Mouse (Mus musculus): ENCODE measurements around the gene Ccdc60. TPM values are rescaled to one million over a fixed set of nuclear protein-coding genes. Genes with fewer than 3 reads are reported as not detected.

Ccdc60 gene
- polyA plus RNA-seq, 1 experiment from 2014 or later: 2.2 TPM

DNA sequence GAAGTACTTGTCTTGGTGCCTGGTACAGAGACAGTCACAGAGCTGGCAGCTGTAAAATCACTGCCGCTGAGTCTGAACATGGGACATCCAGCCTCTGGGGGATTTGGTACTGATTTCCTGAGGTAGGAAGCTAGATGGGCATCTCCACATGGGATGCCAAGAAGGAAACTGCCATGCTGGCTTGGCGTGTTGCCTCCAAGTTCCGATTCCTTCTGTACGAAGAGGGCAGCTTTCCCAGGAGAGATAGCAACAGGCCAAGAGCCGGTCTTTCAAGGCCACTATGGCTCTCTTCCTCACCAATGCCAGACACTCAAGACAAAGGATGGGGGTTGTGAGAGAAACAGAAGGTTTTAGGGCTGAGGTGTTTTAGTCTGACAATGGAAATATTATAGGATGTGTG, 26.8 kb downstream of the Ccdc60 start:
- Histone ChIP-seq H3K4me2 (replicated peaks; ENCODE audit: low read depth, low read length) (no peak overlapping the region), H3K36me3 (ENCODE audit: control insufficient read depth, insufficient read depth, low read length) (no peaks in the 10 kb centered on the region), H3K4me1 (replicated peaks; ENCODE audit: control insufficient read depth, insufficient read depth, low read length) (no peaks in the 10 kb centered on the region), H3K9ac (ENCODE audit: low read depth, low read length) (no peak overlapping the region), H3K9me3 (ENCODE audit: control insufficient read depth, low read length) (no peaks in the 10 kb centered on the region), H3K27ac (ENCODE audit: low read depth, low read length) (no peak overlapping the region), H3K4me3 (ENCODE audit: low read depth, low read length) (no peak overlapping the region), H3K27me3 (ENCODE audit: control insufficient read depth, insufficient read depth, low read length) (no peaks in the 10 kb centered on the region)
- DNase-seq (ENCODE audit: low spot score) (no peak), ATAC-seq (ENCODE audit: low FRiP score) (no peak)
- WGBS: 87% methylated on average over 5 of the region's 5 CpGs

DNA sequence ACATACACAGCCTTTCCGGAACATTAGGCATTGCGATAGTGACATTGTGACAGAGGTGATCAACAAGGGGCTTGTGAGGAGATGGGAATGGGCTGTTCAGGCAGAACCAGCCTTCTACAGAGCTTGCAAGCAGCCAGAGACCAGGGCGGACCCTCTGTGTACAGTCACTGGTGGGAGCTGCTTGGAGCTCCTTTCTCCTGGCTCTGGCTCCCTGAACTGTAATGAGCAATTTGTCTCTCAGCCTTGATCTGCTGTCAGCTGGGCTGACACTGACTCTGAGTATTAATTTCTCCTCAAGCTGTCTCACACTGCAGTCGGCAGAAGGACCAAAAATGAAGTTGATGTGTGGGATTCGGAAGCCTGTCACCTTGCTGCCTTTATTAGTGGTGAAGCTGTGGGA, 28.4 kb downstream of the Ccdc60 start:
- no peaks in the 10 kb centered on the region for H3K27me3 ChIP-seq (ENCODE audit: control insufficient read depth, insufficient read depth, low read length)
- H3K9ac ChIP-seq (ENCODE audit: low read depth, low read length): no peak overlapping the region
- WGBS: 90% methylated on average over 5 of the region's 5 CpGs
- H3K9me3 ChIP-seq (ENCODE audit: control insufficient read depth, low read length): no peaks in the 10 kb centered on the region
- H3K4me3 ChIP-seq (ENCODE audit: low read depth, low read length): no peak overlapping the region
- no peak overlapping the region for H3K4me2 ChIP-seq (replicated peaks; ENCODE audit: low read depth, low read length)
- ATAC-seq (ENCODE audit: low FRiP score) (no peak), DNase-seq (ENCODE audit: low spot score) (no peak)
- H3K36me3 ChIP-seq (ENCODE audit: control insufficient read depth, insufficient read depth, low read length): no peaks in the 10 kb centered on the region
- no peak overlapping the region for H3K27ac ChIP-seq (ENCODE audit: low read depth, low read length)
- H3K4me1 ChIP-seq (replicated peaks; ENCODE audit: control insufficient read depth, insufficient read depth, low read length): no peaks in the 10 kb centered on the region

DNA sequence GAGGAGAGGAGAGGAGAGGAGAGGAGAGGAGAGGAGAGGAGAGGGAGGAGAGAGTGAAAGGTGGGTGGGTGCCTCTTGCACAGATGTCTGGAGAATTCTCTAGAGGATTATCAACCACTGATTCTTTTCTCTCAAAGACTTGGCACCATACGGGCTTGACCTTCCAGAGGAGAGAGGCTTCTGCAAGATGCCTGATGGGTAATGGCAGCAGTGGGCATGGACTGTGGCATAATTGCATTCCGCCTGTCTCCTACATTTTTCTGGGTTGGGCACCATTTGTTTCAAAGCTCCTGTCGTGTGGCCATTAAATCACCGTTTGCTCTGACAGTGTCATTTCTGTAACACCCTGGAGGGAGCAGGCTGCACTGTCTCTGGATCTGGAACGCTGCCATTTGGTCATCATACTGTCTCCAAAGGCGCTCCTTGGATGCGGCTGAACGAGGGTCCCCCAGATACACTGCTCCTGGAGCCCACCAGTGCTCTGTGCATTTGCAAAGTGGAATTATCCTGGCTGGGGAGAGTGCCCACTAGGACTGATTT, 30.4 kb downstream of the Ccdc60 start:
- Histone ChIP-seq H3K4me2 (replicated peaks; ENCODE audit: low read depth, low read length) (no peak overlapping the region), H3K27me3 (ENCODE audit: control insufficient read depth, insufficient read depth, low read length) (no peaks in the 10 kb centered on the region), H3K4me3 (ENCODE audit: low read depth, low read length) (no peak overlapping the region), H3K4me1 (replicated peaks; ENCODE audit: control insufficient read depth, insufficient read depth, low read length) (no peaks in the 10 kb centered on the region), H3K9ac (ENCODE audit: low read depth, low read length) (no peak overlapping the region), H3K36me3 (ENCODE audit: control insufficient read depth, insufficient read depth, low read length) (no peaks in the 10 kb centered on the region), H3K9me3 (ENCODE audit: control insufficient read depth, low read length) (no peaks in the 10 kb centered on the region), H3K27ac (ENCODE audit: low read depth, low read length) (no peak overlapping the region)
- ATAC-seq (ENCODE audit: low FRiP score) (no peak), DNase-seq (ENCODE audit: low spot score) (no peak)
- WGBS: 70% methylated on average over 8 of the region's 8 CpGs

DNA sequence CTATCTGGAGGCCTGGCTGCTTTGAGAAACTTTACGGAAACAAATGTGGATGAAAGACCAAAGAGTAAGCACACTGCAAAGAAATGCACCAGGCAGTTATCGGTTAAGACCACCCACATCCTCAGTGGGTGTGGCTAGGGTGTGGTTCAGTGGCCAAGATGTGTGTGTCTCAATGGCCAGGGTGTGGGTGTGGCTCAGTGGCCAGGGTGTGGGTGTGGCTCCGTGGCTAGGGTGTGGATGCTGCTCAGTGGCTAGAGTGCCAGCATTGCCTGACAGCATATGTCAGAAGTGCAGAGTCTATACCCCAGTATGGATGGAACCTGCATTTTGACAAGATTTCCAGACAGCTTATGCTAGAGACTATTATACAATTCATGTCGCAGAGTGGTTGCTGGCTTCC, 34.9 kb downstream of the Ccdc60 start:
- ATAC-seq (ENCODE audit: low FRiP score) (no peak), DNase-seq (ENCODE audit: low spot score) (no peak)
- Histone ChIP-seq H3K9ac (ENCODE audit: low read depth, low read length) (no peak overlapping the region), H3K4me1 (replicated peaks; ENCODE audit: control insufficient read depth, insufficient read depth, low read length) (no peaks in the 10 kb centered on the region), H3K27me3 (ENCODE audit: control insufficient read depth, insufficient read depth, low read length) (no peaks in the 10 kb centered on the region), H3K27ac (ENCODE audit: low read depth, low read length) (no peak overlapping the region), H3K9me3 (ENCODE audit: control insufficient read depth, low read length) (no peaks in the 10 kb centered on the region), H3K36me3 (ENCODE audit: control insufficient read depth, insufficient read depth, low read length) (no peaks in the 10 kb centered on the region), H3K4me3 (ENCODE audit: low read depth, low read length) (no peak overlapping the region), H3K4me2 (replicated peaks; ENCODE audit: low read depth, low read length) (no peak overlapping the region)
- 84% methylated on average over 4 of the region's 4 CpGs for whole genome bisulfite sequencing

GRCm38 (mm10) chr5:116252186-116252585, 36.6 kb downstream of the Ccdc60 start:
- Histone ChIP-seq H3K4me1 (replicated peaks; ENCODE audit: control insufficient read depth, insufficient read depth, low read length) (no peaks in the 10 kb centered on the region), H3K27me3 (ENCODE audit: control insufficient read depth, insufficient read depth, low read length) (no peaks in the 10 kb centered on the region), H3K27ac (ENCODE audit: low read depth, low read length) (no peak overlapping the region), H3K4me2 (replicated peaks; ENCODE audit: low read depth, low read length) (no peak overlapping the region), H3K9me3 (ENCODE audit: control insufficient read depth, low read length) (no peaks in the 10 kb centered on the region), H3K4me3 (ENCODE audit: low read depth, low read length) (no peak overlapping the region), H3K9ac (ENCODE audit: low read depth, low read length) (no peak overlapping the region), H3K36me3 (ENCODE audit: control insufficient read depth, insufficient read depth, low read length) (no peaks in the 10 kb centered on the region)
- 87% methylated on average over 6 of the region's 6 CpGs for WGBS
- DNase-seq (ENCODE audit: low spot score): no peak
- ATAC-seq (ENCODE audit: low FRiP score): no peak

GRCm38 (mm10) chr5:116246642-116247041, 42.1 kb downstream of the Ccdc60 start:
- Histone ChIP-seq H3K27ac (ENCODE audit: low read depth, low read length) (no peak overlapping the region), H3K4me1 (replicated peaks; ENCODE audit: control insufficient read depth, insufficient read depth, low read length) (no peaks in the 10 kb centered on the region), H3K9ac (ENCODE audit: low read depth, low read length) (no peak overlapping the region), H3K9me3 (ENCODE audit: control insufficient read depth, low read length) (no peaks in the 10 kb centered on the region), H3K4me3 (ENCODE audit: low read depth, low read length) (no peak overlapping the region), H3K36me3 (ENCODE audit: control insufficient read depth, insufficient read depth, low read length) (no peaks in the 10 kb centered on the region), H3K4me2 (replicated peaks; ENCODE audit: low read depth, low read length) (no peak overlapping the region), H3K27me3 (ENCODE audit: control insufficient read depth, insufficient read depth, low read length) (no peaks in the 10 kb centered on the region)
- no peak for DNase-seq (ENCODE audit: low spot score)
- no peak for ATAC-seq (ENCODE audit: low FRiP score)
- WGBS: 84% methylated on average over 7 of the region's 7 CpGs

- no peak for DNase-seq (ENCODE audit: low spot score)
- H3K9me3 ChIP-seq (ENCODE audit: control insufficient read depth, low read length): no peaks in the 10 kb centered on the region
- H3K27ac ChIP-seq (ENCODE audit: low read depth, low read length): no peak overlapping the region
- H3K4me1 ChIP-seq (replicated peaks; ENCODE audit: control insufficient read depth, insufficient read depth, low read length): no peaks in the 10 kb centered on the region
- no peaks in the 10 kb centered on the region for H3K27me3 ChIP-seq (ENCODE audit: control insufficient read depth, insufficient read depth, low read length)
- H3K4me2 ChIP-seq (replicated peaks; ENCODE audit: low read depth, low read length): no peak overlapping the region
- WGBS: 81% methylated on average over 3 of the region's 3 CpGs
- H3K9ac ChIP-seq (ENCODE audit: low read depth, low read length): no peak overlapping the region
- H3K4me3 ChIP-seq (ENCODE audit: low read depth, low read length): no peak overlapping the region
- no peaks in the 10 kb centered on the region for H3K36me3 ChIP-seq (ENCODE audit: control insufficient read depth, insufficient read depth, low read length)
- no peak for ATAC-seq (ENCODE audit: low FRiP score)
These were observed 44.3 kb downstream of the Ccdc60 start for GRCm38 (mm10) chr5:116244476-116244875.

DNA sequence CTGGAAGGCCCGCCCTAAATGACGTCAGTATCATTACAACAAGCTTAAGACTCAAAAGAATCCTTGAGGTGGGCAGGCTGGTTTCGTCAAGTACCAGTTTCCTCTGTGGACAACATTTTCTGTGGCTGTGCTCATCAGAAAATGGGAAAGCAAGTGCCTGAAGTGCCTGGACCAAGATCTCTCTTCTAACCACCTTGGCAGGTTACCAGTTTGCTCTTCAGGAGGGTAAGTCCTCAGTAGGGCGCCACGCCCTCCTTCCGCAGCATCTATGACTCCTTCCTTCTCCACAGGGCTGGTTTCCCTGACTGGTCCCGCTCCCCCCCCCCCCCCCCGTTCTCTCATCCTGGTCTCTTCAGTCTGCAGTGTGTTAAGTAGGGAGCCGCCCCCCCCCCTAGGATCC, 45.2 kb downstream of the Ccdc60 start:
- no peaks in the 10 kb centered on the region for H3K4me1 ChIP-seq (replicated peaks; ENCODE audit: control insufficient read depth, insufficient read depth, low read length)
- no peaks in the 10 kb centered on the region for H3K27me3 ChIP-seq (ENCODE audit: control insufficient read depth, insufficient read depth, low read length)
- 92% methylated on average over 6 of the region's 9 CpGs for WGBS
- ATAC-seq (ENCODE audit: low FRiP score) (no peak), DNase-seq (ENCODE audit: low spot score) (no peak)
- H3K9ac ChIP-seq (ENCODE audit: low read depth, low read length): no peak overlapping the region
- no peak overlapping the region for H3K4me3 ChIP-seq (ENCODE audit: low read depth, low read length)
- H3K27ac ChIP-seq (ENCODE audit: low read depth, low read length): no peak overlapping the region
- H3K36me3 ChIP-seq (ENCODE audit: control insufficient read depth, insufficient read depth, low read length): no peaks in the 10 kb centered on the region
- no peaks in the 10 kb centered on the region for H3K9me3 ChIP-seq (ENCODE audit: control insufficient read depth, low read length)
- no peak overlapping the region for H3K4me2 ChIP-seq (replicated peaks; ENCODE audit: low read depth, low read length)

DNA sequence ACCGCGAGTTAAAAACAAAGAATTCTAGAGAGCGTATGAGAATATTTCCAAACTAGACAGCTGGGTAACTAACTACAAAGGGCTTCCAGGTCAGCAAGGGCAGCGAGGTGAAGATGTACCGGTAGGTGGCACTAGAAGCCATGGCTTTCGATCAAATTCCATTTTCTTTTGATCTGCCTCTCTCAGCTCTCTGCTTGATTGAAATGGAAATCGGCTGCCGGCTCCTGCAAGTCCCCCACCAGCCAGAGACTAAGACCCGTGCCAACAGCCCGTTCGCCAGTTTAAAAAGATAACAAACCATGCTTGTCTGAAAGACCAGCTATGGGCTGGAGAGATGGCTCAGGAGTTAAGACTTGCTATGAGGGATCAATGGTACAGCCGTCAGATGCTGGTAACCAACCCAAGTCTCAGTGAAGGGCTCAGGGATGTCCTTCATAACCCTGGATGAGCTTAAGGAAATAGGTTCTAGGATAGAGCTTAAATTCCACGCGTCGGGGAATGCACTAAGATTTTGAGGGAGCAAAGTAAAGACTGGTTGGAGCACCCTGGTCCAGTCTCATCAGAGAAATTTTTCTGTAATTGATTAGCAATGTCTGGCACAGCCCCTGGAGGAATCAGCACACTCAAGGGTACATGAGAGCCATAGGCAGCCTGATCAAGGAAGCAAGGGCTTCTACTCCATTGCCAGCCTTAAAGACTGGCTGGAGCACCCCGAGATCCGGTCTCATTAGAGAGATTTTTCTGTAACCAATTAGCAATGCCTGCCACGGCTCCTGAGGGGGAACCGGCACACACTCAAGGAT, 56.7 kb downstream of the Ccdc60 start:
- Histone ChIP-seq H3K4me3 (ENCODE audit: low read depth, low read length) (no peak overlapping the region), H3K36me3 (ENCODE audit: control insufficient read depth, insufficient read depth, low read length) (no peaks in the 10 kb centered on the region), H3K27ac (ENCODE audit: low read depth, low read length) (no peak overlapping the region), H3K9me3 (ENCODE audit: control insufficient read depth, low read length) (no peaks in the 10 kb centered on the region), H3K27me3 (ENCODE audit: control insufficient read depth, insufficient read depth, low read length) (no peaks in the 10 kb centered on the region), H3K4me1 (replicated peaks; ENCODE audit: control insufficient read depth, insufficient read depth, low read length) (no peaks in the 10 kb centered on the region), H3K9ac (ENCODE audit: low read depth, low read length) (no peak overlapping the region), H3K4me2 (replicated peaks; ENCODE audit: low read depth, low read length) (peak overlapping the region; percentile 20; the same call in 1 of the 2 replicates)
- 23% methylated on average over 19 of the region's 19 CpGs for WGBS
- peak; percentile 88 for DNase-seq (ENCODE audit: low spot score)
- ATAC-seq (ENCODE audit: low FRiP score): peak; percentile 47; the same call in 1 of the 2 replicates
